Mouse (Mus musculus) thymus, postnatal 25 days (tissue): ENCODE measurements around the gene Scube3.
A peak's percentile ranks its signal among the peaks of the same experiment; 100 is the strongest.

ENCODE experiments used
- DNase-seq: peaks from one replicate; pipeline ENCODE4 v3.0.0; 2022

Scube3 gene

GRCm38 (mm10) chr17:28223561-28224391 lies 81.8 kb downstream of the Scube3 start:
- DNase-seq, result peak; percentile 93
